Mouse (Mus musculus) midbrain, postnatal 0 days (tissue): ENCODE measurements at regions not wholly inside any gene's neighbourhood (a gene's known extent, or its start where the extent isn't known, plus 50 kb on each side); places are given as distances from the start of the nearest gene placed in this dataset.
A peak's percentile ranks its signal among the peaks of the same experiment; 100 is the strongest.

Experiments used
- ATAC-seq: fragments of 200-750 bp; cut with Nextera tagmentation; 2 replicates; pipeline ENCODE4 v1.8.0; 2017; ENCODE audit warnings: moderate number of reproducible peaks, mild to moderate bottlenecking, moderate TSS enrichment, moderate library complexity; ENCODE audit not compliant: low FRiP score
- DNase-seq: peaks from one replicate; pipeline ENCODE4 v3.0.0-alpha.2; 2015; ENCODE audit warnings: low spot score
- H3K27ac ChIP-seq: fragments of 300-500 bp; sonication (generic); 2 replicates; pipeline ENCODE4 v1.5.1; 2014; ENCODE audit warnings: low read depth, mild to moderate bottlenecking, low read length, mixed read lengths
- H3K27me3 ChIP-seq: fragments of 300-500 bp; sonication (generic); 2 replicates; pipeline ENCODE4 v1.6.1; 2014; ENCODE audit warnings: low read length, control low read depth, mixed read lengths; ENCODE audit not compliant: insufficient read depth
- H3K36me3 ChIP-seq: fragments of 300-500 bp; sonication (generic); 2 replicates; pipeline ENCODE4 v1.6.1; 2014; ENCODE audit warnings: low read length, control low read depth, mixed read lengths; ENCODE audit not compliant: insufficient read depth
- H3K4me1 ChIP-seq: fragments of 300-500 bp; sonication (generic); 2 replicates; pipeline ENCODE4 v1.6.1; 2014; ENCODE audit warnings: mild to moderate bottlenecking, control low read depth, antibody characterized with exemption, low read length, mixed read lengths; ENCODE audit not compliant: insufficient read depth
- H3K4me2 ChIP-seq: fragments of 300-500 bp; sonication (generic); 2 replicates; pipeline ENCODE4 v1.6.1; 2014; ENCODE audit warnings: low read depth, mild to moderate bottlenecking, low read length, mixed read lengths; ENCODE audit not compliant: poor library complexity, severe bottlenecking
- H3K4me3 ChIP-seq: fragments of 300-500 bp; sonication (generic); 2 replicates; pipeline ENCODE4 v1.5.1; 2014; ENCODE audit warnings: low read depth, mild to moderate bottlenecking, low read length, moderate library complexity
- H3K9ac ChIP-seq: fragments of 300-500 bp; sonication (generic); replicated peaks from 2 replicates; pipeline ENCODE4 v1.6.1; 2014; ENCODE audit warnings: mild to moderate bottlenecking, low read length, moderate library complexity, mixed read lengths; ENCODE audit not compliant: poor library complexity, severe bottlenecking
- H3K9me3 ChIP-seq: fragments of 300-500 bp; sonication (generic); 2 replicates; pipeline ENCODE4 v1.6.1; 2016; ENCODE audit warnings: low read length, control low read depth
- CTCF ChIP-seq: IDR thresholded peaks from 2 replicates; pipeline ENCODE4 v1.5.1; 2016; ENCODE audit warnings: antibody characterized with exemption, mild to moderate bottlenecking
- WGBS: fragments of 180-500 bp; shearing (Covaris S2); extraction: QIAGEN DNeasy Blood & Tissue Kit; methylation state at CpG from one replicate; pipeline ENCODE4 v1.1.7; 2014; 5-methylcytosine and 5-hydroxymethylcytosine counted together

- peak; percentile 87; the same call in 1 of the 2 replicates for ATAC-seq
Measured at GRCm38 (mm10) chr2:107869304-107869958, 579.0 kb downstream of the Kcna4 start.

GRCm38 (mm10) chr2:107879663-107880062 is 589.2 kb downstream of the Kcna4 start:
- H3K9me3 ChIP-seq, result no peaks in the 10 kb centered on the region
- H3K27ac ChIP-seq, result no peak overlapping the region
- DNase-seq (peak; percentile 80), ATAC-seq (no peak)
- no peak overlapping the region for H3K4me3 ChIP-seq
- H3K4me2 ChIP-seq, result no peak overlapping the region
- no peak overlapping the region for H3K9ac ChIP-seq
- peak; percentile 78 for TF ChIP-seq CTCF
- no peaks in the 10 kb centered on the region for H3K27me3 ChIP-seq
- 28% methylated on average over 2 of the region's 2 CpGs for WGBS
- no peaks in the 10 kb centered on the region for H3K4me1 ChIP-seq
- H3K36me3 ChIP-seq, result no peaks in the 10 kb centered on the region

More at GRCm38 (mm10) chr2:107869304-107869958, 579.0 kb downstream of the Kcna4 start:
- peak; percentile 98 for TF ChIP-seq CTCF
- H3K27me3 ChIP-seq, result no peaks in the 10 kb centered on the region
- peak; percentile 89 for DNase-seq
- WGBS, result 39% methylated on average over 3 of the region's 3 CpGs
- no peaks in the 10 kb centered on the region for H3K9me3 ChIP-seq
- H3K4me3 ChIP-seq, result no peak overlapping the region
- H3K27ac ChIP-seq, result no peak overlapping the region
- no peaks in the 10 kb centered on the region for H3K36me3 ChIP-seq
- no peak overlapping the region for H3K4me2 ChIP-seq
- no peaks in the 10 kb centered on the region for H3K4me1 ChIP-seq
- no peak overlapping the region for H3K9ac ChIP-seq

- no peak for ATAC-seq
- Histone ChIP-seq H3K27me3 (no peaks in the 10 kb centered on the region), H3K27ac (no peak overlapping the region), H3K36me3 (no peaks in the 10 kb centered on the region), H3K4me1 (no peaks in the 10 kb centered on the region), H3K9me3 (no peaks in the 10 kb centered on the region), H3K9ac (no peak overlapping the region), H3K4me2 (no peak overlapping the region), H3K4me3 (no peak overlapping the region)
- peak; percentile 33 for DNase-seq
- 87% methylated on average over 3 of the region's 3 CpGs for WGBS
- peak; percentile 67 for TF ChIP-seq CTCF
Measured at GRCm38 (mm10) chr2:107886063-107886762, 595.8 kb downstream of the Kcna4 start.

- ATAC-seq (no peak), DNase-seq (peak; percentile 6)
- no peak overlapping the region for H3K4me3 ChIP-seq
- TF ChIP-seq CTCF, result no peak
- H3K27ac ChIP-seq, result no peak overlapping the region
- no peaks in the 10 kb centered on the region for H3K36me3 ChIP-seq
- H3K4me2 ChIP-seq, result no peak overlapping the region
- no peak overlapping the region for H3K9ac ChIP-seq
- no peaks in the 10 kb centered on the region for H3K9me3 ChIP-seq
- no peaks in the 10 kb centered on the region for H3K27me3 ChIP-seq
- no peaks in the 10 kb centered on the region for H3K4me1 ChIP-seq
Measured at GRCm38 (mm10) chr2:107888245-107888644, 597.8 kb downstream of the Kcna4 start.

GRCm38 (mm10) chr2:107925116-107925515 is 634.7 kb downstream of the Kcna4 start:
- Histone ChIP-seq H3K36me3 (no peaks in the 10 kb centered on the region), H3K9ac (no peak overlapping the region), H3K9me3 (no peaks in the 10 kb centered on the region), H3K27me3 (no peaks in the 10 kb centered on the region), H3K27ac (no peak overlapping the region), H3K4me2 (no peak overlapping the region), H3K4me1 (no peaks in the 10 kb centered on the region), H3K4me3 (no peak overlapping the region)
- 75% methylated on average over 2 of the region's 2 CpGs for WGBS
- DNase-seq (no peak), ATAC-seq (no peak)
- TF ChIP-seq CTCF, result no peak

GRCm38 (mm10) chr2:107926606-107927005 is 636.2 kb downstream of the Kcna4 start:
- no peak for TF ChIP-seq CTCF
- H3K27ac ChIP-seq, result no peak overlapping the region
- 66% methylated on average over 1 of the region's 1 CpGs for WGBS
- no peaks in the 10 kb centered on the region for H3K9me3 ChIP-seq
- no peaks in the 10 kb centered on the region for H3K4me1 ChIP-seq
- H3K4me2 ChIP-seq, result no peak overlapping the region
- ATAC-seq, result no peak
- H3K9ac ChIP-seq, result no peak overlapping the region
- DNase-seq, result peak; percentile 14
- H3K36me3 ChIP-seq, result no peaks in the 10 kb centered on the region
- H3K4me3 ChIP-seq, result no peak overlapping the region
- H3K27me3 ChIP-seq, result no peaks in the 10 kb centered on the region
